Mouse (Mus musculus) kidney, postnatal 0 days (tissue): Measurements from ENCODE around the gene Dedd2. TPM values are rescaled to one million over a fixed set of nuclear protein-coding genes. Genes with fewer than 3 reads are reported as not detected.

ENCODE experiments used
- ATAC-seq: fragments of 200-750 bp; cut with Nextera tagmentation; replicated peaks from 2 replicates; pipeline ENCODE4 v1.8.0; 2017; ENCODE audit warnings: low read depth, moderate number of reproducible peaks, moderate TSS enrichment, moderate library complexity; ENCODE audit not compliant: low FRiP score
- DNase-seq: peaks from one replicate; pipeline ENCODE4 v3.0.0-alpha.2; 2016; ENCODE audit warnings: low spot score
- H3K27ac ChIP-seq: fragments of 300-500 bp; sonication (generic); 2 replicates; pipeline ENCODE4 v1.5.1; 2014; ENCODE audit warnings: mild to moderate bottlenecking
- H3K27me3 ChIP-seq: fragments of 300-500 bp; sonication (generic); 2 replicates; pipeline ENCODE4 v1.6.1; 2014; ENCODE audit warnings: low read length, mixed read lengths; ENCODE audit not compliant: insufficient read depth
- H3K36me3 ChIP-seq: fragments of 300-500 bp; sonication (generic); 2 replicates; pipeline ENCODE4 v1.6.1; 2014; ENCODE audit warnings: low read length, mixed read lengths; ENCODE audit not compliant: insufficient read depth
- H3K4me1 ChIP-seq: fragments of 300-500 bp; sonication (generic); replicated peaks from 2 replicates; pipeline ENCODE4 v1.6.1; 2014; ENCODE audit warnings: antibody characterized with exemption, low read length, mixed read lengths; ENCODE audit not compliant: insufficient read depth
- H3K4me2 ChIP-seq: fragments of 300-500 bp; sonication (generic); 2 replicates; pipeline ENCODE4 v1.6.1; 2014; ENCODE audit warnings: mild to moderate bottlenecking, low read length, moderate library complexity, mixed read lengths
- H3K4me3 ChIP-seq: fragments of 300-500 bp; sonication (generic); replicated peaks from 2 replicates; pipeline ENCODE4 v1.5.1; 2014; ENCODE audit warnings: low read depth, low read length
- H3K9ac ChIP-seq: fragments of 300-500 bp; sonication (generic); 2 replicates; pipeline ENCODE4 v1.6.1; 2014; ENCODE audit warnings: low read depth, low read length
- H3K9me3 ChIP-seq: fragments of 300-500 bp; sonication (generic); replicated peaks from 2 replicates; pipeline ENCODE4 v1.6.1; 2016; ENCODE audit warnings: low read length, inconsistent platforms, mixed read lengths
- CTCF ChIP-seq: IDR thresholded peaks from 2 replicates; pipeline ENCODE4 v1.5.1; 2016; ENCODE audit warnings: antibody characterized with exemption, low read depth, mild to moderate bottlenecking, moderate library complexity
- WGBS: fragments of 180-500 bp; shearing (Covaris S2); extraction: QIAGEN DNeasy Blood & Tissue Kit; methylation state at CpG from one replicate; pipeline ENCODE4 v1.1.7; 2014; 5-methylcytosine and 5-hydroxymethylcytosine counted together
- polyA plus RNA-seq: library from polyadenylated mRNA; unstranded; fragments of >200 nt; fragmentation: Nextera tagmentation; extraction: Ambion mirVana; gene quantifications from 2 replicates; pipeline ENCODE4 v1.2.1, GENCODE M21; 2015

The Dedd2 gene
- polyA plus RNA-seq, 1 experiment from 2014 or later, result 15.6 TPM

- H3K36me3 ChIP-seq, result 0 out of 2 replicates have a peak, but pooled peaks cover 15% of the 10 kb centered on the region
- H3K27me3 ChIP-seq, result no peaks in the 10 kb centered on the region
- H3K9ac ChIP-seq, result no peak overlapping the region
- no peaks in the 10 kb centered on the region for H3K9me3 ChIP-seq
- WGBS, result 75% methylated on average over 4 of the region's 4 CpGs
- no peak for ATAC-seq
- H3K4me3 ChIP-seq, result no peak overlapping the region
- no peaks in the 10 kb centered on the region for H3K4me1 ChIP-seq
- no peak overlapping the region for H3K4me2 ChIP-seq
- no peak overlapping the region for H3K27ac ChIP-seq
- no peak for DNase-seq
- TF ChIP-seq CTCF, result no peak
Observed at GRCm38 (mm10) chr7:25210482-25210881, 9.9 kb downstream of the Dedd2 start.

- Histone ChIP-seq H3K27me3 (no peaks in the 10 kb centered on the region), H3K4me2 (no peak overlapping the region), H3K4me3 (no peak overlapping the region), H3K27ac (no peak overlapping the region), H3K36me3 (0 out of 2 replicates have a peak, but pooled peaks cover 15% of the 10 kb centered on the region), H3K4me1 (no peaks in the 10 kb centered on the region), H3K9me3 (no peaks in the 10 kb centered on the region), H3K9ac (no peak overlapping the region)
- no peak for TF ChIP-seq CTCF
- ATAC-seq (no peak), DNase-seq (peak; percentile 35)
- WGBS, result 21% methylated on average over 3 of the region's 3 CpGs
Observed at GRCm38 (mm10) chr7:25209161-25209622, 11.2 kb downstream of the Dedd2 start.

- no peak overlapping the region for H3K4me2 ChIP-seq
- ATAC-seq, result no peak; the same call in 1 of the 2 replicates
- H3K27ac ChIP-seq, result no peak overlapping the region
- no peak for DNase-seq
- no peaks in the 10 kb centered on the region for H3K9me3 ChIP-seq
- no peaks in the 10 kb centered on the region for H3K27me3 ChIP-seq
- WGBS, result 77% methylated on average over 16 of the region's 16 CpGs
- TF ChIP-seq CTCF, result no peak
- H3K9ac ChIP-seq, result no peak overlapping the region
- no peak overlapping the region for H3K4me3 ChIP-seq
- H3K36me3 ChIP-seq, result peaks cover 25% of the 10 kb centered on the region; the same call in 1 of the 2 replicates
- no peaks in the 10 kb centered on the region for H3K4me1 ChIP-seq
Observed at GRCm38 (mm10) chr7:25206094-25206830, 14.2 kb downstream of the Dedd2 start.

- Histone ChIP-seq H3K9ac (0 out of 2 replicates have a peak overlapping the region, but pooled peaks have one; percentile 13), H3K4me1 (no peaks in the 10 kb centered on the region), H3K9me3 (no peaks in the 10 kb centered on the region), H3K4me3 (no peak overlapping the region), H3K4me2 (no peak overlapping the region), H3K27ac (no peak overlapping the region), H3K36me3 (peaks cover 25% of the 10 kb centered on the region; the same call in 1 of the 2 replicates), H3K27me3 (no peaks in the 10 kb centered on the region)
- ATAC-seq, result no peak
- 58% methylated on average over 16 of the region's 16 CpGs for WGBS
- DNase-seq, result no peak
- no peak for TF ChIP-seq CTCF
Observed at GRCm38 (mm10) chr7:25205355-25206093, 14.9 kb downstream of the Dedd2 start.

- Histone ChIP-seq H3K4me1 (no peaks in the 10 kb centered on the region), H3K27me3 (no peaks in the 10 kb centered on the region), H3K4me3 (no peak overlapping the region), H3K4me2 (no peak overlapping the region), H3K9ac (no peak overlapping the region), H3K36me3 (peaks cover 16% of the 10 kb centered on the region; the same call in 1 of the 2 replicates), H3K9me3 (no peaks in the 10 kb centered on the region), H3K27ac (no peak overlapping the region)
- DNase-seq (no peak), ATAC-seq (no peak)
- WGBS, result 74% methylated on average over 20 of the region's 20 CpGs
- no peak for TF ChIP-seq CTCF
Observed at GRCm38 (mm10) chr7:25203624-25204023, 16.8 kb downstream of the Dedd2 start.

GRCm38 (mm10) chr7:25197384-25198018 is 22.9 kb downstream of the Dedd2 start:
- H3K27me3 ChIP-seq, result no peaks in the 10 kb centered on the region
- H3K9ac ChIP-seq, result no peak overlapping the region
- no peak overlapping the region for H3K27ac ChIP-seq
- no peak overlapping the region for H3K4me2 ChIP-seq
- H3K4me1 ChIP-seq, result no peaks in the 10 kb centered on the region
- ATAC-seq, result 0 out of 2 replicates have a peak, but pooled peaks have one; percentile 46
- peak; percentile 33 for DNase-seq
- TF ChIP-seq CTCF, result no peak
- H3K4me3 ChIP-seq, result no peak overlapping the region
- H3K36me3 ChIP-seq, result 0 out of 2 replicates have a peak, but pooled peaks cover 4% of the 10 kb centered on the region
- 51% methylated on average over 10 of the region's 10 CpGs for WGBS
- H3K9me3 ChIP-seq, result no peaks in the 10 kb centered on the region
